Mouse (Mus musculus) testis, adult 2 months (tissue): ENCODE measurements around the gene Kiss1r.

ENCODE experiments used
- CTCF ChIP-seq: fragments of 200-500 bp; IDR thresholded peaks from 2 replicates; pipeline ENCODE4 v1.5.1; 2012; ENCODE audit warnings: low read depth, mild to moderate bottlenecking, inconsistent platforms, low read length, moderate library complexity; ENCODE audit not compliant: control insufficient read depth, insufficient read depth, insufficient replicate concordance
- POLR2A ChIP-seq: fragments of 200-500 bp; IDR thresholded peaks from 2 replicates; pipeline ENCODE4 v1.6.1; 2012; ENCODE audit warnings: low read depth, mild to moderate bottlenecking, inconsistent platforms, low read length, moderate library complexity; ENCODE audit not compliant: control insufficient read depth

GRCm38 (mm10) chr10:79896814-79897213 is 20.0 kb upstream of the Kiss1r start:
- no peak for TF ChIP-seq CTCF
- no peak for TF ChIP-seq POLR2A
